Mouse (Mus musculus) heart, adult 2 months (tissue): Measurements from ENCODE around the gene Hist2h4. TPM values are rescaled to one million over a fixed set of nuclear protein-coding genes. Genes with fewer than 3 reads are reported as not detected.
"Not testable (repeated sequence)": the region's sequence is repeated elsewhere in the genome, so short reads cannot be mapped to it uniquely, and the experiment has no call there.

Source experiments
- DNase-seq, 2 experiments: peaks; one replicate each; pipeline ENCODE4 v3.0.0; 2021
- H3K27ac ChIP-seq: fragments of 200-600 bp; 2 replicates; pipeline ENCODE4 v1.8.1; 2022
- H3K27me3 ChIP-seq: fragments of 200-500 bp; 2 replicates; pipeline ENCODE4 v1.6.1; 2012; ENCODE audit warnings: mild to moderate bottlenecking, low read length, inconsistent platforms, mixed read lengths; ENCODE audit not compliant: control insufficient read depth, insufficient read depth
- H3K36me3 ChIP-seq: fragments of 200-500 bp; 2 replicates; pipeline ENCODE4 v1.6.1; 2012; ENCODE audit warnings: low read length, inconsistent platforms; ENCODE audit not compliant: control insufficient read depth, insufficient read depth
- H3K4me1 ChIP-seq: fragments of 200-500 bp; 2 replicates; pipeline ENCODE4 v1.6.1; 2011; ENCODE audit warnings: low read length; ENCODE audit not compliant: control insufficient read depth, insufficient read depth
- H3K4me3 ChIP-seq: fragments of 200-600 bp; 2 replicates; pipeline ENCODE4 v1.8.1; 2022
- H3K79me2 ChIP-seq: fragments of 200-500 bp; replicated peaks from 2 replicates; pipeline ENCODE4 v1.6.1; 2012; ENCODE audit warnings: mild to moderate bottlenecking, inconsistent platforms, low read length, moderate library complexity, mixed read lengths; ENCODE audit not compliant: control insufficient read depth, insufficient read depth
- H3K9ac ChIP-seq: fragments of 200-500 bp; 2 replicates; pipeline ENCODE4 v1.6.1; 2012; ENCODE audit warnings: low read depth, mild to moderate bottlenecking, control low read depth, inconsistent platforms, low read length, mixed read lengths
- CTCF ChIP-seq: fragments of 200-600 bp; IDR thresholded peaks from 2 replicates; pipeline ENCODE4 v1.8.1; 2022; ENCODE audit warnings: antibody characterized with exemption, mild to moderate bottlenecking, moderate library complexity
- EP300 ChIP-seq: fragments of 200-500 bp; IDR thresholded peaks from 2 replicates; pipeline ENCODE4 v1.6.1; 2011; ENCODE audit warnings: low read depth, low read length, control low read depth; ENCODE audit not compliant: insufficient read depth
- POLR2A ChIP-seq: fragments of 200-500 bp; IDR thresholded peaks from 2 replicates; pipeline ENCODE4 v1.6.1; 2011; ENCODE audit warnings: mild to moderate bottlenecking, low read depth, low read length, control low read depth; ENCODE audit not compliant: insufficient read depth
- WGBS: fragments of 180-500 bp; shearing (Covaris S2); methylation state at CpG from one replicate; pipeline ENCODE4 v1.1.7; 2018; 5-methylcytosine and 5-hydroxymethylcytosine counted together
- intact Hi-C: fragments of 180-260 bp; cut with DNase I; formaldehyde crosslinking; loops from one replicate; pipeline ENCODE4 v1.15.1; 2025
- polyA plus RNA-seq: library from polyadenylated mRNA; depleted of rRNA; stranded (reverse); fragments of >200 nt; gene quantifications from 2 replicates; pipeline ENCODE4 v1.2.3, GENCODE M21; 2012
- total RNA-seq, 2 experiments: library from RNA; stranded (reverse); gene quantifications; 2 replicates each; pipeline ENCODE4 v1.2.3; 2021

The Hist2h4 gene
- total and polyA plus RNA-seq, 3 experiments, result 1.4 to 14.0 (median 11.6) TPM

DNA sequence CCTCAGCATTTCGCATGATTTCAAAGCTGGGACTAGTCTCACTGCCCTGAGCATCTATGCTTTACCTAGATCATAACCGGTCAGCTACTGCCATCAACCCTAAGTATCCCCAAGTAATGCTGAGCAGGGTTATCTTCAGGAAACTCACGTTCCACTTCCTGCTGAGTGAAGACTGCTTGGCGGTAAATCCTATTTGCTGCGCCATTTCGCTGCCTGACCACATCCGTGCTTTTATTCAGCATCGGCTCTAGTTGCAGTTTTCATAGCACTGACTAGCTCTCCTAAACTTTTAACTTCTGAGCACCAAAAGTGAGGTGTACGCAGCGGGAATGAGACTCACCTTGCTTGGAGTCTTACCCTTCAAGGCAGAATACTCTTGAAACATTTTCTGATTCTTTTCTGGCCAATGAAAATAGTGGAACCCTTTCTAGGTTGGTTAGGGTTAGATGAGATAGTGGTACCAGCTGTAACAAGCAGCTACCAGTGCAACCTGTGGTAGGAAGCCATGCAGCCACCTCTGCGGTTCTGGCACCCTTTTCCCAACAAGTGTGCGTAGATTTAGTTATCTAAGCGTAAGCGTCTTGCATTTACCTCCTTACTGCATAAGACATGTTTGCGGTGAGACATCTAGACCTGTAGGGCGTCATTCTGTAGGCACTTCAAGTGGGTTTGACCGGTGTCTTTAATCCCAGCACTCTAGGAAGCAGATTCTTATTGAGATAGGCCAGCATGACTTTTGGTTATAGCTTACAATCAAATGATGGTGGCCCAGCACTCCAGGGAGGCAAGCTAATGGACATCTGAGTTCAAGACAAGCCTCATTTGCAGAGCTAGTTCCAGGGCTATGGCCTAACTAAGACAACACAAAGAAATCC is 10.7 kb upstream of the Hist2h4 start:
- Histone ChIP-seq H3K4me3 (peak overlapping the region; percentile 49), H3K27ac (peak overlapping the region; percentile 40), H3K4me1 (peaks cover 7% of the 10 kb centered on the region), H3K9ac (no peak overlapping the region), H3K27me3 (no peaks in the 10 kb centered on the region), H3K36me3 (no peaks in the 10 kb centered on the region), H3K79me2 (no peaks in the 10 kb centered on the region)
- intact Hi-C loops, result no loop called here
- WGBS, result 77% methylated on average over 17 of the region's 17 CpGs
- TF ChIP-seq POLR2A, result no peak
- no peak for TF ChIP-seq CTCF
- TF ChIP-seq EP300, result no peak
- DNase-seq, result peak in 1 of 2 experiments; percentile 22

GRCm38 (mm10) chr3:96269511-96270474 is 6.7 kb upstream of the Hist2h4 start, which contains the start of gene Hist2h2bb:
Hist2h2bb (plus strand) TSS chr3:96269752.
- Histone ChIP-seq H3K36me3 (no peaks in the 10 kb centered on the region), H3K9ac (peak within 1 kb of the TSS; percentile 72), H3K27me3 (no peaks in the 10 kb centered on the region), H3K79me2 (no peaks in the 10 kb centered on the region), H3K4me3 (peak within 1 kb of the TSS; percentile 75), H3K27ac (peak within 1 kb of the TSS; percentile 93), H3K4me1 (peaks cover 4% of the 10 kb centered on the region)
- 2% methylated on average over 45 of the region's 45 CpGs for WGBS
- DNase-seq, result peak; percentile 90 to 93
- TF ChIP-seq POLR2A, result peak; percentile 100
- peak; percentile 97 for TF ChIP-seq EP300
- no peak for TF ChIP-seq CTCF
- intact Hi-C loops, result no loop called here

- H3K4me1 ChIP-seq, H3K36me3 ChIP-seq, H3K27me3 ChIP-seq, intact Hi-C loops, H3K79me2 ChIP-seq: not testable (repeated sequence)
- DNase-seq, result peak; percentile 29 to 56
- 2% methylated on average over 19 of the region's 44 CpGs for WGBS
- peak overlapping the region; percentile 93 for H3K27ac ChIP-seq
- H3K9ac ChIP-seq, result peak overlapping the region; percentile 66
- 0 out of 2 replicates have a peak, but pooled peaks have one; percentile 6 for TF ChIP-seq POLR2A
- peak overlapping the region; percentile 48 for H3K4me3 ChIP-seq
Observed at GRCm38 (mm10) chr3:96268776-96269378, 5.8 kb upstream of the Hist2h4 start.

DNA sequence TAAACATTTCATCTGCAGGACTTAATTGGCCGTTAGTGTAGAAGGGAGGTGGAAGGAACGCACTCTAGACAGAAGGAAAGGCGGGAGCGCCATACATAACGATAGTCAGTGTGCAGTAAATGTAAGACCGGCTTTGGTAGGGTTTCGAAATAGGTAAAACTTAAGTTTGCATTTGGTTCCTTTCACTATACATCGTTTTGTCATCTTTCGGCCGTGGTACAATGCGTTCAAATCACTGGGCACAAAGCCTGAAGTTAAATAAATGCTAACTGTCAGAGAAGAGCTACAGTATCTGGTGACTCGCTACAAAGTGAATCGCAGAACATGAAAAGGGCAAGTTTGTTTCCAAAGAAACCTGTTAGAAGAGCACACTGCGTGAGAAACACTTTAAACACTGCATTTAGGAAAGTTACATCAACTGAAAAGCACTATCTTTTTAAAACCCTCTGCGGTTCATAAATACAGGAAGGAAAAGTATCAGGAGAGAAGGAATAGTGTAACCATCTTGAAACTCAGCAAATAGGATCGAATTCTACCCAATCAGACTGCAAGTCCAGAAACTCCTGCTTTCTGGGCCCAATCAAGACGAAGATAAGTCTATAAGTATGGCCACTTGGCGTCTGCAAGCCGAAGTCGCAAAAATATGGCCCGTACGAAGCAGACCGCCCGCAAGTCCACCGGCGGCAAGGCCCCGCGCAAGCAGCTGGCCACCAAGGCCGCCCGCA is 5.1 kb upstream of the Hist2h4 start, which contains the start of gene Hist2h3b:
TSS of gene Hist2h3b (plus strand) at position 604 of the 725 bp plus-strand sequence.
- Histone ChIP-seq H3K36me3 (no peaks in the 10 kb centered on the region), H3K79me2 (no peaks in the 10 kb centered on the region), H3K4me3 (peak within 1 kb of the TSS; percentile 75), H3K4me1 (peaks cover 8% of the 10 kb centered on the region), H3K9ac (peak within 1 kb of the TSS; percentile 66), H3K27me3 (no peaks in the 10 kb centered on the region), H3K27ac (peak within 1 kb of the TSS; percentile 93)
- TF ChIP-seq CTCF, result no peak
- 0 out of 2 replicates have a peak, but pooled peaks have one; percentile 18 for TF ChIP-seq EP300
- TF ChIP-seq POLR2A, result peak; percentile 94
- WGBS, result 29% methylated on average over 30 of the region's 30 CpGs
- peak; percentile 85 to 87 for DNase-seq
- intact Hi-C loops, result no loop called here

- Histone ChIP-seq H3K27me3 (no peaks in the 10 kb centered on the region), H3K4me3 (no peak overlapping the region), H3K9ac (no peak overlapping the region), H3K27ac (peak overlapping the region; percentile 93), H3K79me2 (no peaks in the 10 kb centered on the region), H3K36me3 (no peaks in the 10 kb centered on the region), H3K4me1 (peaks cover 8% of the 10 kb centered on the region)
- 85% methylated on average over 4 of the region's 4 CpGs for WGBS
- no peak for TF ChIP-seq EP300
- no peak for TF ChIP-seq CTCF
- TF ChIP-seq POLR2A, result no peak
- intact Hi-C loops, result no loop called here
- DNase-seq, result no peak
Observed at GRCm38 (mm10) chr3:96267541-96267940, 4.4 kb upstream of the Hist2h4 start.
